8 mouse cellular contexts compared by ENCODE assay signal in genomic region chr14:51985301-51986152, GRCm38 (mm10). TPM values are rescaled to one million over a fixed set of nuclear protein-coding genes. Genes with fewer than 3 reads are reported as not detected.
A peak's percentile ranks its signal among the peaks of the same experiment; 100 is the strongest.
DNase-seq lines count a peak whose midpoint lies in the region; ATAC-seq lines count a peak whose summit lies in the region.

No protein-coding gene starts in this region.

- peak overlapping the region; percentile 91 for H3K9ac ChIP-seq in hindbrain, embryonic 14.5 days
- peak overlapping the region; percentile 93 for H3K9ac ChIP-seq in limb, embryonic 13.5 days
- peak overlapping the region; percentile 87 for H3K9ac ChIP-seq in midbrain, embryonic 13.5 days (replicated peaks)

- peak; percentile 59 to 64 for DNase-seq in left cerebral cortex, adult 18-20 months (ENCODE audit: low spot score in 2 of 2)
- no peak for DNase-seq in left cerebral cortex, adult 11 months (ENCODE audit: low spot score)
- DNase-seq in cerebellum, postnatal 36 days, result peak; percentile 55 to 59
- peak; percentile 86 for DNase-seq in gastrocnemius, adult 18-20 months (ENCODE audit: low spot score)
- DNase-seq in hindbrain, embryonic 14.5 days (ENCODE audit: low spot score), result peak; percentile 50
- peak; percentile 77 for DNase-seq in testis, postnatal 10 days (ENCODE audit: low spot score)

- WGBS in hindbrain, embryonic 14.5 days, result under 1% methylated on average over 27 of the region's 27 CpGs
- WGBS in limb, embryonic 13.5 days, result under 1% methylated on average over 27 of the region's 27 CpGs
- WGBS in midbrain, embryonic 13.5 days, result under 1% methylated on average over 27 of the region's 27 CpGs

- ATAC-seq in hindbrain, embryonic 14.5 days (ENCODE audit: low FRiP score), result peak; percentile 58
- ATAC-seq in limb, embryonic 13.5 days (ENCODE audit: low FRiP score, low read depth), result peak; percentile 82
- ATAC-seq in midbrain, embryonic 13.5 days, result peak; percentile 61

- peak overlapping the region; percentile 86 for H3K27ac ChIP-seq in hindbrain, embryonic 14.5 days
- H3K27ac ChIP-seq in limb, embryonic 13.5 days, result peak overlapping the region; percentile 99
- peak overlapping the region; percentile 90 for H3K27ac ChIP-seq in midbrain, embryonic 13.5 days

- H3K36me3 ChIP-seq in hindbrain, embryonic 14.5 days (replicated peaks; ENCODE audit: control insufficient read depth, insufficient read depth), result peaks cover 31% of the 10 kb centered on the region
- peaks cover 40% of the 10 kb centered on the region for H3K36me3 ChIP-seq in limb, embryonic 13.5 days
- H3K36me3 ChIP-seq in midbrain, embryonic 13.5 days, result peaks cover 33% of the 10 kb centered on the region

- peak overlapping the region; percentile 95 for H3K4me2 ChIP-seq in hindbrain, embryonic 14.5 days (replicated peaks)
- H3K4me2 ChIP-seq in limb, embryonic 13.5 days (replicated peaks), result peak overlapping the region; percentile 84
- H3K4me2 ChIP-seq in midbrain, embryonic 13.5 days (replicated peaks), result peak overlapping the region; percentile 97

- H3K4me3 ChIP-seq in hindbrain, embryonic 14.5 days (replicated peaks; ENCODE audit: low read length), result peak overlapping the region; percentile 81
- peak overlapping the region; percentile 84 for H3K4me3 ChIP-seq in limb, embryonic 13.5 days
- H3K4me3 ChIP-seq in midbrain, embryonic 13.5 days (replicated peaks), result peak overlapping the region; percentile 75

- no peaks in the 10 kb centered on the region for H3K27me3 ChIP-seq in hindbrain, embryonic 14.5 days (ENCODE audit: control insufficient read depth, insufficient read depth, low read length)
- no peaks in the 10 kb centered on the region for H3K27me3 ChIP-seq in limb, embryonic 13.5 days
- H3K27me3 ChIP-seq in midbrain, embryonic 13.5 days, result no peaks in the 10 kb centered on the region

- no peaks in the 10 kb centered on the region for H3K9me3 ChIP-seq in hindbrain, embryonic 14.5 days (ENCODE audit: control insufficient read depth, low read length)
- H3K9me3 ChIP-seq in limb, embryonic 13.5 days, result no peaks in the 10 kb centered on the region
- H3K9me3 ChIP-seq in midbrain, embryonic 13.5 days, result no peaks in the 10 kb centered on the region

- peaks cover 24% of the 10 kb centered on the region for H3K4me1 ChIP-seq in hindbrain, embryonic 14.5 days (replicated peaks; ENCODE audit: control insufficient read depth, insufficient read depth, low read length)
- peaks cover 44% of the 10 kb centered on the region for H3K4me1 ChIP-seq in limb, embryonic 13.5 days
- peaks cover 55% of the 10 kb centered on the region for H3K4me1 ChIP-seq in midbrain, embryonic 13.5 days (replicated peaks)

RNA-seq across cellular contexts. Expression of gene Arhgef40, which starts 1.0 kb away (rescaled TPM):
- 10 to 100 TPM; 23.4 to 28.6 TPM for total RNA-seq in left cerebral cortex, adult 18-20 months (2021)
- total RNA-seq in gastrocnemius, adult 18-20 months (2021), result 10 to 100 TPM in 1 of 2 experiments, 1 to 10 TPM in 1; 7.8 to 13.7 TPM
- polyA plus RNA-seq in hindbrain, embryonic 14.5 days (2014; fragmentation: Nextera tagmentation; extraction: Ambion mirVana), result 67.2 and 68.8 TPM in 2 replicates
- polyA plus RNA-seq in limb, embryonic 13.5 days (2015; fragmentation: Nextera tagmentation; extraction: Ambion mirVana), result 189 and 203 TPM in 2 replicates
- 82.2 and 86.2 TPM in 2 replicates for polyA plus RNA-seq in midbrain, embryonic 13.5 days (2015; fragmentation: Nextera tagmentation; extraction: Ambion mirVana)

RNA-seq across cellular contexts. Expression of gene Tmem253, which starts 29.9 kb away (rescaled TPM):
- total RNA-seq in left cerebral cortex, adult 18-20 months (2021), result under 1 TPM; 0.28 to 0.56 TPM
- 1 to 10 TPM in 1 of 2 experiments, under 1 TPM in 1; 0.84 to 1.2 TPM for total RNA-seq in gastrocnemius, adult 18-20 months (2021)
- polyA plus RNA-seq in hindbrain, embryonic 14.5 days (2014; fragmentation: Nextera tagmentation; extraction: Ambion mirVana), result 0.29 and 0.37 TPM in 2 replicates
- polyA plus RNA-seq in limb, embryonic 13.5 days (2015; fragmentation: Nextera tagmentation; extraction: Ambion mirVana), result 0.78 and 1.4 TPM in 2 replicates
- 0.82 and 0.92 TPM in 2 replicates for polyA plus RNA-seq in midbrain, embryonic 13.5 days (2015; fragmentation: Nextera tagmentation; extraction: Ambion mirVana)

RNA-seq across cellular contexts. Expression of gene Zfp219, which starts 35.0 kb away (rescaled TPM):
- total RNA-seq in left cerebral cortex, adult 18-20 months (2021), result 10 to 100 TPM; 40.6 to 41.3 TPM
- total RNA-seq in gastrocnemius, adult 18-20 months (2021), result 10 to 100 TPM; 11.1 to 14.4 TPM
- polyA plus RNA-seq in hindbrain, embryonic 14.5 days (2014; fragmentation: Nextera tagmentation; extraction: Ambion mirVana), result 26.4 and 28.7 TPM in 2 replicates
- polyA plus RNA-seq in limb, embryonic 13.5 days (2015; fragmentation: Nextera tagmentation; extraction: Ambion mirVana), result 30.8 and 32.2 TPM in 2 replicates
- polyA plus RNA-seq in midbrain, embryonic 13.5 days (2015; fragmentation: Nextera tagmentation; extraction: Ambion mirVana), result 56.0 and 63.6 TPM in 2 replicates

RNA-seq across cellular contexts. Expression of gene Olfr221, which starts 56.7 kb away (rescaled TPM):
- total RNA-seq in left cerebral cortex, adult 18-20 months (2021), result not detected
- total RNA-seq in gastrocnemius, adult 18-20 months (2021), result not detected
- polyA plus RNA-seq in hindbrain, embryonic 14.5 days (2014; fragmentation: Nextera tagmentation; extraction: Ambion mirVana), result not detected in 2 replicates
- not detected in 2 replicates for polyA plus RNA-seq in limb, embryonic 13.5 days (2015; fragmentation: Nextera tagmentation; extraction: Ambion mirVana)
- polyA plus RNA-seq in midbrain, embryonic 13.5 days (2015; fragmentation: Nextera tagmentation; extraction: Ambion mirVana), result not detected in 2 replicates
